Mouse (Mus musculus) testis, adult 2 months (tissue): ENCODE data around the gene Papolg. TPM values are rescaled to one million over a fixed set of nuclear protein-coding genes. Genes with fewer than 3 reads are reported as not detected.

ENCODE experiments used
- H3K27ac ChIP-seq: fragments of 200-500 bp; 2 replicates; pipeline ENCODE4 v1.5.1; 2012; ENCODE audit warnings: low read depth, low read length; ENCODE audit not compliant: control insufficient read depth, insufficient read depth
- H3K27me3 ChIP-seq: fragments of 200-500 bp; 2 replicates; pipeline ENCODE4 v1.6.1; 2012; ENCODE audit warnings: mild to moderate bottlenecking, low read length, moderate library complexity; ENCODE audit not compliant: control insufficient read depth, insufficient read depth
- H3K36me3 ChIP-seq: fragments of 200-500 bp; 2 replicates; pipeline ENCODE4 v1.6.1; 2012; ENCODE audit warnings: mild to moderate bottlenecking, low read length; ENCODE audit not compliant: control insufficient read depth, insufficient read depth
- H3K4me1 ChIP-seq: fragments of 200-500 bp; 2 replicates; pipeline ENCODE4 v1.6.1; 2012; ENCODE audit warnings: low read length; ENCODE audit not compliant: control insufficient read depth, insufficient read depth
- H3K4me3 ChIP-seq: fragments of 200-500 bp; 2 replicates; pipeline ENCODE4 v1.5.1; 2012; ENCODE audit warnings: low read depth, mild to moderate bottlenecking, low read length, moderate library complexity, mixed read lengths; ENCODE audit not compliant: control insufficient read depth
- CTCF ChIP-seq: fragments of 200-500 bp; IDR thresholded peaks from 2 replicates; pipeline ENCODE4 v1.5.1; 2012; ENCODE audit warnings: low read depth, mild to moderate bottlenecking, inconsistent platforms, low read length, moderate library complexity; ENCODE audit not compliant: control insufficient read depth, insufficient read depth, insufficient replicate concordance
- POLR2A ChIP-seq: fragments of 200-500 bp; IDR thresholded peaks from 2 replicates; pipeline ENCODE4 v1.6.1; 2012; ENCODE audit warnings: low read depth, mild to moderate bottlenecking, inconsistent platforms, low read length, moderate library complexity; ENCODE audit not compliant: control insufficient read depth
- polyA plus RNA-seq: library from polyadenylated mRNA; depleted of rRNA; stranded (reverse); fragments of >200 nt; gene quantifications from 2 replicates; pipeline ENCODE4 v1.2.3, GENCODE M21; 2012; rRNA removed

Gene Papolg
- polyA plus RNA-seq, 1 experiment, result 4.9 TPM

DNA sequence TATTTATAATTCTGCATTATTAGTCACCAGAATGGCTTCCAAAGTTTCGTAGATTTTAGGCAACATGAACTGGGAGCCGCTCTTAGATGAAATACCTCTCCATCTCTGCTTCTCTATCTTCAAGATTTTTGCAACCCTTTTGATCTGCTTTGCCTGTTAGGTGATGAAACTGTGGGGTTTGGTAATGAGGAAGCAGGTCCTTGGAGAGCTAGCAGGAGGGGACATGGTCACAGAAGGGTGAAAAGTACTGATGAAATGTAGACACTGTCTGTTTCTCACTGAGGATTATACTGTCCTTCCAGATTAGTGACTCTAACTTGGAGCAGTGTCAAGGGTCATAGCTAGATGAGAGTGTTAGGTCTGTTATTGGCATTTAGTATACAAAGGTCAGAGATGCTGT is 73.4 kb downstream of the Papolg start:
- Histone ChIP-seq H3K4me3 (no peak overlapping the region), H3K4me1 (no peaks in the 10 kb centered on the region), H3K27me3 (no peaks in the 10 kb centered on the region), H3K36me3 (no peaks in the 10 kb centered on the region), H3K27ac (no peak overlapping the region)
- TF ChIP-seq POLR2A (no peak), CTCF (no peak)

DNA sequence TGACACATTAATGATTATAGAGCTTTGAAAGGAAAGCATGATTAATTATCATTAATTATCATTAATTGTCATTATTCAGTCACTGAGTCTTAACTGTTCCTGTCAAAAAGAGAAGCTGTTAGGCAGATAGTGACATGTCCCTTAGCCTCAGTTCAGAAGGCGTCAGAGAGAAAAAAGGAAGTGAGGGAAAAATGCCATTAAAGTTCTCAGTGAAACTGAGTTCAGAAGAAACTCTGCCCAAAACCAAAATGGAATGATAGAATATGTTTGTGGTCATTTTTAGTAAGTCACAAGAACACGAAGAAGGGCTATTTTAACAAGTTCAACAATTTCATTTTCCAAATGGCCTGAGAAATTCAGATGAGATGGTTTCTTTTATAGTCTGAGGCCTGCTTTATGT is 74.1 kb downstream of the Papolg start:
- no peak overlapping the region for H3K4me3 ChIP-seq
- no peak for TF ChIP-seq CTCF
- TF ChIP-seq POLR2A, result no peak
- no peaks in the 10 kb centered on the region for H3K4me1 ChIP-seq
- H3K27me3 ChIP-seq, result no peaks in the 10 kb centered on the region
- no peaks in the 10 kb centered on the region for H3K36me3 ChIP-seq
- H3K27ac ChIP-seq, result no peak overlapping the region

DNA sequence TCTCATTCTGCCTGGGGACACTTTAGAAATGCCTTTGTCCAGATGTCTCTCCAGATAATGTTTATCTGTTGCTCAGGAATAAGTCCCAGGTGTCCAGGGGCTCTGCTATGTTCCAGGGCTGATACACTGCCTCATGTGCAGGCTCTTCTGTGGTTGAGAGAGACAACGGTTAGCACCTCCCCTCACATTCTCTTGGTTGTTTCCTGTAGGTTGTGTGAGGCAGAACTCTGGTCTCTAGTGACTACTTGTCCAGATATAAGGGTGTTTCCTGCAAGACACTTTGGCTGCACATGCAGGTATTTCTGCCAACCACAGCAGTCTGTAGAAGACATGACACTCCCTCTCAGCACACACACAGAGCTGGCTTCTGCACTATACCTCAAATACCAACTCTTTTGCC is 76.3 kb downstream of the Papolg start:
- Histone ChIP-seq H3K4me1 (no peaks in the 10 kb centered on the region), H3K27ac (no peak overlapping the region), H3K27me3 (no peaks in the 10 kb centered on the region), H3K36me3 (no peaks in the 10 kb centered on the region), H3K4me3 (no peak overlapping the region)
- TF ChIP-seq POLR2A, result no peak
- TF ChIP-seq CTCF, result no peak

Other genes starting within 250 kb of the Papolg start
- 7.2 and 7.9 TPM in 2 replicates for gene Pus10, start 229.6 kb downstream of the Papolg start, polyA plus RNA-seq
- gene Pex13, start 229.3 kb downstream of the Papolg start, polyA plus RNA-seq, result 32.7 and 35.5 TPM in 2 replicates
- gene Rel, start 124.3 kb downstream of the Papolg start, polyA plus RNA-seq, result 0.84 and 1.6 TPM in 2 replicates
- not detected in 2 replicates for gene A830031A19Rik, start 179.8 kb upstream of the Papolg start, polyA plus RNA-seq
- gene Bcl11a, start 182.8 kb upstream of the Papolg start, polyA plus RNA-seq, result 6.5 and 6.6 TPM in 2 replicates